Mouse (Mus musculus) adrenal gland, postnatal 10 days (tissue): Measurements from ENCODE around the gene Lrrc72. TPM values are rescaled to one million over a fixed set of nuclear protein-coding genes. Genes with fewer than 3 reads are reported as not detected.
A peak's percentile ranks its signal among the peaks of the same experiment; 100 is the strongest.

Experiments used
- DNase-seq: peaks from one replicate; pipeline ENCODE4 v3.0.0; 2021; ENCODE audit warnings: mixed read lengths
- total RNA-seq, 2 experiments: library from RNA; stranded (reverse); gene quantifications; 2 replicates each; pipeline ENCODE4 v1.2.3; 2021

The Lrrc72 gene
- total RNA-seq, 2 experiments from 2014 or later: not detected

- no peak for DNase-seq
Observed at GRCm38 (mm10) chr12:36189610-36190009, 63.6 kb downstream of the Lrrc72 start.

- no peak for DNase-seq
Observed at GRCm38 (mm10) chr12:36187081-36187480, 66.1 kb downstream of the Lrrc72 start.

GRCm38 (mm10) chr12:36182570-36182969 is 70.6 kb downstream of the Lrrc72 start:
- DNase-seq: peak; percentile 56

- DNase-seq: no peak
Observed at GRCm38 (mm10) chr12:36177227-36177626, 76.0 kb downstream of the Lrrc72 start.

- no peak for DNase-seq
Observed at GRCm38 (mm10) chr12:36165299-36165698, 87.9 kb downstream of the Lrrc72 start.

- DNase-seq: no peak
Observed at GRCm38 (mm10) chr12:36164126-36164791, 88.9 kb downstream of the Lrrc72 start.

Other genes starting within 250 kb of the Lrrc72 start
- gene Tspan13, start 210.9 kb downstream of the Lrrc72 start, total RNA-seq: 10 to 100 TPM; 35.7 to 47.8 TPM
- 10 to 100 TPM; 28.6 to 34.7 TPM for gene Ankmy2, start 96.3 kb downstream of the Lrrc72 start, total RNA-seq
- 10 to 100 TPM; 40.2 to 67.5 TPM for gene Bzw2, start 95.3 kb downstream of the Lrrc72 start, total RNA-seq
- gene Sostdc1, start 60.7 kb upstream of the Lrrc72 start, total RNA-seq: 1 to 10 TPM; 2.1 to 5.1 TPM
- 1 to 10 TPM; 7.4 to 8.6 TPM for gene Ispd, start 128.1 kb upstream of the Lrrc72 start, total RNA-seq
- 1 to 10 TPM; 1.1 to 1.3 TPM for gene D630036H23Rik, start 128.8 kb upstream of the Lrrc72 start, total RNA-seq